Mouse (Mus musculus) heart, postnatal 36 days (tissue): ENCODE measurements around the gene Tax1bp3. TPM values are rescaled to one million over a fixed set of nuclear protein-coding genes. Genes with fewer than 3 reads are reported as not detected.

Experiments used
- DNase-seq, 2 experiments: peaks; one replicate each; pipeline ENCODE4 v3.0.0; 2021 to 2022
- intact Hi-C: fragments of 180-260 bp; cut with DNase I; formaldehyde crosslinking; loops from one replicate; pipeline ENCODE4 v1.15.1; 2025
- total RNA-seq, 2 experiments: library from RNA; stranded (reverse); gene quantifications; 2 replicates each; pipeline ENCODE4 v1.2.3; 2021

Tax1bp3 gene
- 10 to 100 TPM; 47.1 to 48.1 TPM for total RNA-seq

GRCm38 (mm10) chr11:73176608-73177508 lies at the start of gene Tax1bp3, which contains the start of gene Emc6:
Gene Tax1bp3 (plus strand): TSS chr11:73177083.
Gene Emc6 (minus strand): TSS chr11:73177037.
- intact Hi-C loops, result loop anchor here (2.0 kb wide), 1 partner anchor 22 kb away; the partner anchor contains the start of genes Ctns and Shpk

GRCm38 (mm10) chr11:73131020-73131419 lies 45.9 kb upstream of the Tax1bp3 start:
- intact Hi-C loops, result no loop called here
- no peak for DNase-seq

More at GRCm38 (mm10) chr11:73176608-73177508, at the start of gene Tax1bp3, which contains the start of gene Emc6:
- peak; percentile 95 to 96 for DNase-seq

GRCm38 (mm10) chr11:73132999-73133398 lies 43.9 kb upstream of the Tax1bp3 start:
- DNase-seq, result no peak
- intact Hi-C loops, result loop anchor here (2.0 kb wide), 1 partner anchor 150 kb away; no protein-coding TSS in a partner anchor

GRCm38 (mm10) chr11:73134222-73134621 lies 42.7 kb upstream of the Tax1bp3 start:
- intact Hi-C loops, result no loop called here
- DNase-seq, result no peak

- intact Hi-C loops, result loop anchor here (5.0 kb wide), 1 partner anchor 1236 kb away; no protein-coding TSS in a partner anchor
Measured at GRCm38 (mm10) chr11:73136587-73136986, 40.3 kb upstream of the Tax1bp3 start.

GRCm38 (mm10) chr11:73137116-73137515 lies 39.8 kb upstream of the Tax1bp3 start:
- DNase-seq, result no peak
- intact Hi-C loops, result loop anchor here (5.0 kb wide), 1 partner anchor 1235 kb away; no protein-coding TSS in a partner anchor

More at GRCm38 (mm10) chr11:73136587-73136986, 40.3 kb upstream of the Tax1bp3 start:
- DNase-seq, result no peak

DNA sequence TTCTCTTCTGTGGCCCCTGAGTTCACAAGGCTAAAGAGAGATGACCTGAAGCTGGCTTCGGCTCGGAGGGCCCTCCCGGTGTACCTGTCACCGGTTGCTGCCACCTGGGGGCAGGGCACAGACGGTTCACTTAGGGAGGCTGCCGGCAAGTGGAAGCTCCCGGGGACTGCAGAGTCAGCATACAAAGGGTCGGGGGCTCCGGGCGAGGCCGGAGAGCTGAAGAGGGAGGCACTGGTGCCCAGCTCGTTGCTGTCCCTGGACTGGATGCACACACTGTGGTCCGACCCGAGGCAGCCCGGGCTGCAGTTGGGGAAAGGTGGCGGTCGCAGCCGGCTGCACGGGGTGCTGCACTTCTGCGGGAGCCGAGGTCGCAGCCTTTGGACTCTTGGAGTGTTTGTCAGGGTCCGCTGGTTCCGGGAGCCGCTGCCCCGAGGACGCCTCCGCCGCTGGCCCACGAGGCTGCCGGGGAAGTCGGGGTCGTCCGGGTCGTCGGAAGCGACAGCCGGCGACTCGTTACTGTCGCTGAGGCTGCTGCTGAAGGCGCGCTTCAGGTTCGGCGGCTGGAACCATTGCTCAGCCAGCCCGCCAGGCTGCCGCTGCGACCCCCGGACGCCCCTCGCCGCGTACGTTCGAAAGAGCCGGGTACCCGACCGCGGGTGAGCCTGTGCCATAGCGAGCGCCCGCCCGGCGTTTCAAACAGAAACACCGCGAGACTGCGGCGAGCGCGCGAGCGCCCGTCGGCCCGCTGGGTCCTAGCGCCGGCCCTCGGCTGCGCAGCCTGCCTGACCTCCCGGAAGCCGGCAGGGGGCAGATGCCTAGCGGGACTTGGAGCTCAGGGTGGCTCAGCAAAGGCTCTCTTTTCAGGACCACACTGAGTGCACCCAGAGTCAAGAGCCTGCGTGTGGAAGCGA lies 39.0 kb upstream of the Tax1bp3 start, which contains the start of gene Haspin:
Gene Haspin, minus strand, starts transcription at position 704 of the 911 bp plus-strand sequence.
- peak; percentile 91 to 93 for DNase-seq
- intact Hi-C loops, result loop anchor here (1.0 to 5.0 kb wide), 5 partner anchors 22 to 1234 kb away; partner anchors contain the start of genes Ctns, P2rx5 and Shpk

DNA sequence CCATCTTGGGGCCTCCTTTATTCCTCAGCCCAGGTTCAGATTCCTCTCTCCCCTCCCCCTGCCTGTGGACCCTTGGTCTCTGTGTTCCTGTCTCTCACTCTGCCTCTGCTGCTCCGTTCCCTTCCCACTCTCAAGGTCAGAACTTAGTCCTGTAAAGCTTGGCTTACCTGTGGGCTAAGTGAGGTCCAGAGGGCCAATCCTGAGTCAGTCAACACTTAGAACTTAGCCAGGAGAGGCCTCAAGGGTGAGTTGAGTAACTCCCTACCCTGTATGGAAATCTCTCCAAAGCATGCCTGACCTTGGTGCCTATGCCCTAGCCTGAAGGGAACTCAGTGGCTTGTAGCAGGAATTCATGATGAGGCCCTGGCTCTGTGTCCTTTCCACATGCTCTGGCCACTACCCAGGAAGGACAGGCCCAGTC lies 32.6 kb upstream of the Tax1bp3 start:
- no peak for DNase-seq
- intact Hi-C loops, result no loop called here

GRCm38 (mm10) chr11:73146026-73146974 lies 30.6 kb upstream of the Tax1bp3 start:
- intact Hi-C loops, result no loop called here
- DNase-seq, result no peak

- no peak for DNase-seq
- intact Hi-C loops, result no loop called here
Measured at GRCm38 (mm10) chr11:73146975-73147365, 29.9 kb upstream of the Tax1bp3 start.

DNA sequence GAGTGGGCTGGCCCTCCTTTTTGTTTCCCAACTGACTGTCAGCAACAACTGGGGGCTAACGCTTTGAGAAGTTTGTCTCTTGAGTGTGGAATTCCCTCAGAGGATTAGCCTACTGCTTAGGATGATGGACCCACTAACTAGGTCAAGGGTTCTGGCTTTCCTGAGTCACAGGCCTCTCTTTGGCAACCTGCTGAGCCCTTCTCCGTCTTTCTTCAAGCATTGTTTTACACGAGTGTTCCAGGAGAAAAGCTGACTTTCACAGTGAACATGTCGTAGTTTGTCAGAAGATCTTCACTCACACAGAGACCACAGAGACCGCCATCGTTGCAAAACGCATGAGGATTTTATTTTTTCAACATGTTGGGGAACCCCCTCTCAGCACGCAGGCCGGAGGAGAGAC lies 28.7 kb upstream of the Tax1bp3 start:
- intact Hi-C loops, result no loop called here
- no peak for DNase-seq

DNA sequence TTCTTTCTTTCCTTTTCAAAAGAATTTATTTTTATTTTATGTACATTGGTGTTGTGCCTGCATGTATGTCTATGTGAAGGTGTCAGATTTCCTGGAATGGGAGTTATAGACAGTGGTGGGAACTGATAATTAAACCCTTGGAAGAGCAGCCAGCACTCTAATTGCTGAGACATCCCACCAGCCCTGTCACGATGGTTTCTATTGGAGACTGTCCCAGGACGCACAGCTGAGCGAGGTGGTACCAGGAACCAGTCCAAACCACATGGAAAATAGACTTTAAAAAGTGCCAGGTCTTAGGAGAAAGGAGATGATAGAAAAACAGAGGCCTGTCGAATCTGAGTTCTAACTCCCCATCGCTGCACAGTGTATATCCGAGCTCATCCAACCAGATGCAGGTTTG lies 21.8 kb upstream of the Tax1bp3 start:
- no peak for DNase-seq
- intact Hi-C loops, result no loop called here

GRCm38 (mm10) chr11:73159957-73160810 lies 16.7 kb upstream of the Tax1bp3 start, which contains the start of gene P2rx5:
Gene P2rx5 (plus strand): TSS chr11:73160421.
- peak; percentile 47 to 66 for DNase-seq
- intact Hi-C loops, result loop anchor here (1.0 kb wide), 1 partner anchor 22 kb away; the partner anchor contains the start of gene Haspin

- intact Hi-C loops, result loop anchor here (1.0 kb wide), 1 partner anchor 23 kb away; the partner anchor contains the start of gene Haspin
- DNase-seq, result peak; percentile 45 to 64
Measured at GRCm38 (mm10) chr11:73160811-73161200, 16.1 kb upstream of the Tax1bp3 start.

- DNase-seq, result no peak
- intact Hi-C loops, result no loop called here
Measured at GRCm38 (mm10) chr11:73161616-73162015, 15.3 kb upstream of the Tax1bp3 start.

- DNase-seq, result no peak
- intact Hi-C loops, result no loop called here
Measured at GRCm38 (mm10) chr11:73162284-73162683, 14.6 kb upstream of the Tax1bp3 start.

DNA sequence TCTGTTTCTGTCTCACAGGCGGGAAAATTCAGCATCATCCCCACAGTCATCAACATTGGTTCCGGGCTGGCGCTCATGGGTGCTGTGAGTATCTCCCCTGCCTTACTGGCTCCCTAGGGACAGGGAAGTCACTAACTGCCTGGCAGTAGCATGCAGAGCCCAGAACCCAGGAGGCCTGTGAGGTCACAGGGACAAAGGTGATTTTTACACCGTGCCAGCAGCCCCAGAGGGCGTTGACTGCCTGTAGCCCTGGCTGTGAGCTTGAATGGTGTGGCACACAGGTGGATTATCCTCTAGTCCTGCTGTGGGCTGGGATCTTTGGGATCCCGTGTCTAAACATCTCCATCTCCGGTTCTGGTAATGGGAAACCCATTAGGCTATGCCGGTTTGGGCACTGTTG lies 8.8 kb upstream of the Tax1bp3 start:
- DNase-seq, result no peak
- intact Hi-C loops, result loop anchor here (2.0 kb wide), 1 partner anchor 29 kb away; the partner anchor contains the start of gene Haspin

- DNase-seq, result no peak
- intact Hi-C loops, result loop anchor here (2.0 kb wide), 1 partner anchor 30 kb away; the partner anchor contains the start of gene Haspin
Measured at GRCm38 (mm10) chr11:73168576-73168975, 8.3 kb upstream of the Tax1bp3 start.
